Mouse (Mus musculus) embryonic facial prominence, embryonic 15.5 days (tissue): ENCODE data around the gene Pqlc3. TPM values are rescaled to one million over a fixed set of nuclear protein-coding genes. Genes with fewer than 3 reads are reported as not detected.

Source experiments
- ATAC-seq: fragments of 200-750 bp; cut with Nextera tagmentation; 2 replicates; pipeline ENCODE4 v1.8.0; 2017; ENCODE audit warnings: low read depth, moderate TSS enrichment; ENCODE audit not compliant: insufficient number of reproducible peaks, low FRiP score, low TSS enrichment
- H3K27ac ChIP-seq: fragments of 300-500 bp; sonication (generic); replicated peaks from 2 replicates; pipeline ENCODE4 v1.5.1; 2015; ENCODE audit warnings: mild to moderate bottlenecking, inconsistent platforms
- H3K27me3 ChIP-seq: fragments of 300-500 bp; sonication (generic); 2 replicates; pipeline ENCODE4 v1.6.1; 2015; ENCODE audit warnings: inconsistent platforms
- H3K36me3 ChIP-seq: fragments of 300-500 bp; sonication (generic); 2 replicates; pipeline ENCODE4 v1.6.1; 2015; ENCODE audit warnings: mild to moderate bottlenecking, inconsistent platforms
- H3K4me1 ChIP-seq: fragments of 300-500 bp; sonication (generic); 2 replicates; pipeline ENCODE4 v1.6.1; 2015; ENCODE audit warnings: inconsistent platforms
- H3K4me2 ChIP-seq: fragments of 300-500 bp; sonication (generic); replicated peaks from 2 replicates; pipeline ENCODE4 v1.6.1; 2015; ENCODE audit warnings: mild to moderate bottlenecking, inconsistent platforms
- H3K4me3 ChIP-seq: fragments of 300-500 bp; sonication (generic); replicated peaks from 2 replicates; pipeline ENCODE4 v1.5.1; 2015; ENCODE audit warnings: mild to moderate bottlenecking, inconsistent platforms
- H3K9ac ChIP-seq: fragments of 300-500 bp; sonication (generic); 2 replicates; pipeline ENCODE4 v1.6.1; 2015; ENCODE audit warnings: inconsistent platforms
- H3K9me3 ChIP-seq: fragments of 300-500 bp; sonication (generic); replicated peaks from 2 replicates; pipeline ENCODE4 v1.6.1; 2016; ENCODE audit warnings: inconsistent platforms
- WGBS: fragments of 180-500 bp; shearing (Covaris S2); methylation state at CpG from one replicate; pipeline ENCODE4 v1.1.7; 2015; 5-methylcytosine and 5-hydroxymethylcytosine counted together
- polyA plus RNA-seq: library from polyadenylated mRNA; unstranded; fragments of >200 nt; fragmentation: Nextera tagmentation; extraction: Ambion mirVana; gene quantifications from 2 replicates; pipeline ENCODE4 v1.2.1, GENCODE M21; 2015

The Pqlc3 gene
- 17.7 and 20.1 TPM in 2 replicates for polyA plus RNA-seq

DNA sequence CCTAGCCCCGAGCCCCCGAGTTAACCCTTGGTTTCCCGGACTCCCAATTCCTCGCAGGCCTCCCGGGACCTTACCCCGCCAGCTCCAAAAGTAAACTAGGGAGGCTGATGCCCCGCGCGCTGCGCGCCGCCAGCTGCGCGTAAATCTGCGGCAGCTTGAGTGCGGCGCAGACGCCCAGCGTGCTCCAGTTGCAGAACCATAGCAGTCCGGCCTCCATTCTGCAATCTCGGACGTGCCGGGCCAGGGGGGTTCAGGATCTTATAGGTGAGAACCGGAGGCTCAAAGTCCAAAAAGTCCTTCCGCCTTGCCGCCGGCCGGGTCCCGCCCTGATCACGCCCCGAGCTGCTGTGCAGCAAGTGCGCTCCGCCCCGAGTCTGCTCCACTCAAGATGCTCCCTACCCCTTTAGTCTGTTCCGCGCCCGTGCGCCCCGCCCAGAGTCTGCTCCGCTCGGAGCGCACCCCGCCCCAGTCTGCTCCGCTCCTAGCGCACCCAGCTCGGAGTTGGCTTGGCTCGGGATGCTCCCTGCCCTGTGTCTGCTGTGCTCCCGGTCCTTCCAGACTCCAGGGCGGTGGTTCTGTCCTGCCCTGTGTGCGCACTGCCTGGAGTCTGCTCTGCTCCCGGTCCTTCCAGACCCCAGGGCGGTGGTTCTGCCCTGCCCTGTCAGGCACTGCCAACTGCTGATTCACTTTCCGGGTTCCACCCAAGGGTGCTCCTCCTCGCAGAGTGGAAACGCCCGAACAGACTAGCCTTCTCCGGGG is at the start of gene Pqlc3:
TSS of gene Pqlc3 (minus strand) at position 670 of the 759 bp plus-strand sequence.
- Histone ChIP-seq H3K27ac (peak within 1 kb of the TSS; percentile 77), H3K27me3 (0 out of 2 replicates have a peak, but pooled peaks cover 4% of the 10 kb centered on the region)

DNA sequence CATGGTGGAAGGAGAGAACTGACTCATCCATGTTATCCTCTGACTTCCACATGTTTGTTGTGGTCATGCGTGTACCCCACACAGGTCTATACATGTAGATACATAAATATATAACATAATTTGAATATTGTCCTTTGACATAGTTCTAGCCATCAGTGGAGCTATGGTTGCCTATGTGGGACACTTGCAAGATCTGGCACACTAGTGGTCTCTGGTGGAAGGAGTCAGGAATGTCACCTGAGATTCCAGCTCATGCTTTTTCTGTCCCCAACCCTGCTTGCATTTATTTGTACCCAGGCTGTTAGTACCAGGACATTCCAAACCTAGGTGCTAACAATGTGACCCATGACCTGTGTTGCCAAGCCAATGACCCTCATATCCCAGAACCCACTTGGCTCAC is 49.6 kb upstream of the Pqlc3 start:
- ATAC-seq, result no peak
- no peak overlapping the region for H3K27ac ChIP-seq
- no peak overlapping the region for H3K4me3 ChIP-seq
- no peak overlapping the region for H3K4me2 ChIP-seq
- H3K4me1 ChIP-seq, result no peaks in the 10 kb centered on the region
- H3K9ac ChIP-seq, result no peak overlapping the region
- H3K36me3 ChIP-seq, result no peaks in the 10 kb centered on the region
- WGBS, result 84% methylated on average over 1 of the region's 1 CpGs
- no peaks in the 10 kb centered on the region for H3K9me3 ChIP-seq
- H3K27me3 ChIP-seq, result no peaks in the 10 kb centered on the region

More for the DNA sequence above, at the start of gene Pqlc3:
- ATAC-seq, result peak; percentile 90
- under 1% methylated on average over 57 of the region's 57 CpGs for whole genome bisulfite sequencing
- Histone ChIP-seq H3K9me3 (no peaks in the 10 kb centered on the region), H3K36me3 (no peaks in the 10 kb centered on the region), H3K4me2 (peak within 1 kb of the TSS; percentile 87), H3K4me3 (peak within 1 kb of the TSS; percentile 65), H3K4me1 (peaks cover 14% of the 10 kb centered on the region), H3K9ac (peak within 1 kb of the TSS; percentile 33; the same call in 1 of the 2 replicates)

DNA sequence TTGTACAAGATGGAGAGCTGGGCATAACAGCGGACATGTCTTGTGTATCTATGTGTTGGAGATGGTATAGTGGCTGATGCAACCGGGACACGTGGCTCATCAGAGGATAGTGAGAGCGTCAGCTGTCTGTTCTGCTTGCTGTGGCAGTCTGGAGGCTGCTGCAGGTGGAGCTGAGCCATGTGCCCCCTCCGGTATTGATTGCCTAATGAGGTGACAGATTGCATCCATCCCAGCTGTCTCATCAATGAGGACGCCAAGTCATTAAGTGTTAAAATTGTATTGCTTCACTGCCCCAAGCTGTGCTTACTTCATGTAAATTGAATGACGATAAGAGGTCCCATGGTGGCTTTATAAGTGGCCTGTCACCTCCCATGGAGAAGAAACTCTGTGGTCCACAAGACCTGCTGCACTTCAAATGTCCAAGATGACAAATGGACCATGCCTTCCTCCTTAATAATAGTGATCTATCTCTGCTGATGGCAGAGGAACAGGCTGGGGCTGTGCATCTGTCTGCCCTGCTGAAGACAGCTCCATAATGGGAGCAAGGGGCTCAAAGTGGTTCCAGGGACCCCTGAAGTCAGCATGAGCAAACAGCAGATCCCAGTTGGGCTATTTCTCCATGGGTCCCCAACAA is 48.9 kb upstream of the Pqlc3 start:
- 83% methylated on average over 7 of the region's 7 CpGs for WGBS
- H3K9me3 ChIP-seq, result no peaks in the 10 kb centered on the region
- no peaks in the 10 kb centered on the region for H3K36me3 ChIP-seq
- H3K4me1 ChIP-seq, result no peaks in the 10 kb centered on the region
- H3K27ac ChIP-seq, result no peak overlapping the region
- H3K4me2 ChIP-seq, result no peak overlapping the region
- no peak overlapping the region for H3K9ac ChIP-seq
- no peaks in the 10 kb centered on the region for H3K27me3 ChIP-seq
- no peak overlapping the region for H3K4me3 ChIP-seq
- ATAC-seq, result no peak

GRCm38 (mm10) chr12:17043311-17043710 is 43.1 kb upstream of the Pqlc3 start:
- H3K36me3 ChIP-seq, result no peaks in the 10 kb centered on the region
- no peak overlapping the region for H3K9ac ChIP-seq
- no peak overlapping the region for H3K27ac ChIP-seq
- no peaks in the 10 kb centered on the region for H3K9me3 ChIP-seq
- H3K4me2 ChIP-seq, result no peak overlapping the region
- no peak overlapping the region for H3K4me3 ChIP-seq
- WGBS, result 54% methylated on average over 5 of the region's 5 CpGs
- no peaks in the 10 kb centered on the region for H3K4me1 ChIP-seq
- no peaks in the 10 kb centered on the region for H3K27me3 ChIP-seq
- no peak for ATAC-seq

GRCm38 (mm10) chr12:17040567-17040966 is 40.4 kb upstream of the Pqlc3 start:
- Histone ChIP-seq H3K27me3 (no peaks in the 10 kb centered on the region), H3K9me3 (no peaks in the 10 kb centered on the region), H3K4me2 (no peak overlapping the region), H3K4me1 (no peaks in the 10 kb centered on the region), H3K4me3 (no peak overlapping the region), H3K9ac (no peak overlapping the region), H3K27ac (no peak overlapping the region), H3K36me3 (no peaks in the 10 kb centered on the region)
- no peak for ATAC-seq
- WGBS, result 42% methylated on average over 1 of the region's 1 CpGs

- Histone ChIP-seq H3K9me3 (no peaks in the 10 kb centered on the region), H3K36me3 (no peaks in the 10 kb centered on the region), H3K4me1 (no peaks in the 10 kb centered on the region), H3K27me3 (no peaks in the 10 kb centered on the region), H3K4me3 (no peak overlapping the region), H3K4me2 (no peak overlapping the region), H3K27ac (no peak overlapping the region), H3K9ac (no peak overlapping the region)
- ATAC-seq, result no peak
- 69% methylated on average over 2 of the region's 2 CpGs for WGBS
Measured at GRCm38 (mm10) chr12:17039415-17039814, 39.2 kb upstream of the Pqlc3 start.

GRCm38 (mm10) chr12:17038246-17038645 is 38.0 kb upstream of the Pqlc3 start:
- H3K27ac ChIP-seq, result no peak overlapping the region
- no peak overlapping the region for H3K9ac ChIP-seq
- no peaks in the 10 kb centered on the region for H3K9me3 ChIP-seq
- ATAC-seq, result no peak
- no peaks in the 10 kb centered on the region for H3K36me3 ChIP-seq
- peaks cover 5% of the 10 kb centered on the region; the same call in 1 of the 2 replicates for H3K4me1 ChIP-seq
- WGBS, result 71% methylated on average over 6 of the region's 6 CpGs
- no peaks in the 10 kb centered on the region for H3K27me3 ChIP-seq
- H3K4me2 ChIP-seq, result no peak overlapping the region
- H3K4me3 ChIP-seq, result no peak overlapping the region

- WGBS, result 56% methylated on average over 14 of the region's 14 CpGs
- Histone ChIP-seq H3K27ac (no peak overlapping the region), H3K36me3 (no peaks in the 10 kb centered on the region), H3K9ac (no peak overlapping the region), H3K9me3 (no peaks in the 10 kb centered on the region), H3K4me1 (peaks cover 5% of the 10 kb centered on the region; the same call in 1 of the 2 replicates), H3K4me3 (no peak overlapping the region), H3K4me2 (no peak overlapping the region), H3K27me3 (no peaks in the 10 kb centered on the region)
- ATAC-seq, result no peak
Measured at GRCm38 (mm10) chr12:17037053-17037610, 36.9 kb upstream of the Pqlc3 start.

DNA sequence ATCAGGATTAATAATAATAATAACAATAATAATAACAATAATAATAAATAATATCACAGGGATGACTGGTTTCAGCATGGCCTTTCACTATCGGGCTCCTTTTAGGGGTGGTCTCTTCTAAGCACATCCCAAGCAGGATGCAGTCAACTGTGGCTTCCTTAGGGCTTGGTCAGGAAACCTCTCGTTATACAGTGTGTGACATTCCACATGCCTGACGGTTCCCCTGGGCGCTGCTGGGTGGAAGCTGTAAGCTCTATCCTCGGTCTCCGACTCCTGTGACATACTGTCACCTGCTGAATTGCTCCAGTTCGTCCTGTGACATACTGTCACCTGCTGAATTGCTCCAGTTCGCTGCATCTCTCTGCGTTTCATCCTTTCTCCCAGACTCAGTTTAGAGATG is 36.3 kb upstream of the Pqlc3 start:
- Histone ChIP-seq H3K36me3 (no peaks in the 10 kb centered on the region), H3K4me2 (no peak overlapping the region), H3K4me1 (peaks cover 5% of the 10 kb centered on the region; the same call in 1 of the 2 replicates), H3K4me3 (no peak overlapping the region), H3K27me3 (no peaks in the 10 kb centered on the region), H3K27ac (no peak overlapping the region), H3K9me3 (no peaks in the 10 kb centered on the region), H3K9ac (no peak overlapping the region)
- no peak for ATAC-seq
- WGBS, result 56% methylated on average over 9 of the region's 9 CpGs

GRCm38 (mm10) chr12:17035128-17035527 is 34.9 kb upstream of the Pqlc3 start:
- no peaks in the 10 kb centered on the region for H3K9me3 ChIP-seq
- H3K27ac ChIP-seq, result no peak overlapping the region
- H3K4me1 ChIP-seq, result peaks cover 5% of the 10 kb centered on the region; the same call in 1 of the 2 replicates
- H3K4me2 ChIP-seq, result no peak overlapping the region
- no peaks in the 10 kb centered on the region for H3K36me3 ChIP-seq
- ATAC-seq, result no peak
- H3K27me3 ChIP-seq, result no peaks in the 10 kb centered on the region
- no peak overlapping the region for H3K9ac ChIP-seq
- WGBS, result 46% methylated on average over 2 of the region's 2 CpGs
- no peak overlapping the region for H3K4me3 ChIP-seq

DNA sequence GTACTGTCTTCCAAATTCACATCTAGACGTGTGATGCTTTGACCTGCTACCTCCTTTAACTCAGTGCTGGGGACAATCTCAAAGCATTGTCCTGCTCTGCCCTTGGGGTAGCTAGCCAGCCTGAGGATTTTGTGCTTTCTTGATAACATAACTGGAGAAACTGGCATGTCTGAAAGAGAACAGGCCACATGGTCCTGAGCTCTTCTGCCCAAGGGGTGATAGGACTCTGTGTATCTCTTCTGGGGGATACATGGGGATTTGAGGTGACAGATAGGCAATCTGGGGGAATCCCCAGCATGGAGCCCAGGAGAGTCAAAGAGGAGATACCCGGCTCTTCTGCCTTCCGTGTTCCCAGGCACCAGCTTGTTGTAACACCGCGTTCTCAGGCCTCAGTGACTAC is 34.5 kb upstream of the Pqlc3 start:
- Histone ChIP-seq H3K4me1 (peaks cover 5% of the 10 kb centered on the region; the same call in 1 of the 2 replicates), H3K27me3 (no peaks in the 10 kb centered on the region), H3K9ac (no peak overlapping the region), H3K36me3 (no peaks in the 10 kb centered on the region), H3K9me3 (no peaks in the 10 kb centered on the region), H3K4me2 (no peak overlapping the region), H3K4me3 (no peak overlapping the region), H3K27ac (no peak overlapping the region)
- WGBS, result 83% methylated on average over 5 of the region's 5 CpGs
- ATAC-seq, result no peak
